Mouse (Mus musculus) brown adipose tissue, adult 24 weeks (tissue): ENCODE measurements around the gene Blzf1. TPM values are rescaled to one million over a fixed set of nuclear protein-coding genes. Genes with fewer than 3 reads are reported as not detected.

ENCODE experiments used
- polyA plus RNA-seq: library from polyadenylated mRNA; stranded (reverse); fragments of >200 nt; gene quantifications from 2 replicates; pipeline ENCODE4 v1.2.4, GENCODE M21; 2012; ENCODE audit not compliant: missing spikeins, insufficient read depth, insufficient read length

The Blzf1 gene
- polyA plus RNA-seq, 1 experiment, result 16.9 TPM

Other genes with a start within 250 kb of the Blzf1 start
- 1.3 TPM in 1 of 2 replicates, not detected in the other for gene Sell, start 245.5 kb downstream of the Blzf1 start, polyA plus RNA-seq
- gene Selp, start 192.2 kb downstream of the Blzf1 start, polyA plus RNA-seq, result 1.7 and 2.4 TPM in 2 replicates
- 0.25 and 0.40 TPM in 2 replicates for gene F5, start 155.7 kb downstream of the Blzf1 start, polyA plus RNA-seq
- gene Slc19a2, start 58.4 kb downstream of the Blzf1 start, polyA plus RNA-seq, result 3.5 and 4.1 TPM in 2 replicates
- 7.7 and 8.3 TPM in 2 replicates for gene Ccdc181, start 31.9 kb downstream of the Blzf1 start, polyA plus RNA-seq
- gene Nme7, start 3.4 kb downstream of the Blzf1 start, polyA plus RNA-seq, result 16.1 and 20.5 TPM in 2 replicates
- gene Atp1b1, start 150.9 kb upstream of the Blzf1 start, polyA plus RNA-seq, result 18.7 and 18.9 TPM in 2 replicates